11 mouse cellular contexts compared by ENCODE assay signal in the genomic region with DNA sequence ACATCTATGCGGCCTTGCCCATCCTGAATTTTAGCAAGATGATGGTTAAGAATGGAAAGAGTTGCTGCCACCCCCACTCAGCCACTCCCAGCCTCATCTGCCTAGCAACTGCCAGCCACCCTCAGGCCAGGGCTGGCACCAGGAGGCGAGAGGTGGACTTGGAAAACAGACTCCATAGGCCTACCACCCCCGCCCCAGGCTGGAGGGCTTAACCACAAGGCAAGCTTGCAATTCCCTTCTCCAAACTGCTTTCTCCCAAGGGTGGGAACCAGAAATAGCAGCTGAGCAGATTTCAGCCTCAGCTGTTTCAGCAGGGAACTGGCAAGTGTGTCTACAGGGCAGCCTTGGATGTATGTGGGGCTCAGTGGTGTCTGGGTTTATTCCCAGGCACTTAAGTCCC. TPM values are rescaled to one million over a fixed set of nuclear protein-coding genes. Genes with fewer than 3 reads are reported as not detected.
A peak's percentile ranks its signal among the peaks of the same experiment; 100 is the strongest.
DNase-seq lines count a peak whose midpoint lies in the region; ATAC-seq and TF ChIP-seq lines count a peak whose summit lies in the region.
"Had no signal": no experiment of that assay in that cellular context is flagged by ENCODE, and none has a peak within 500 bp of the region (broad histone marks: within the 10 kb centered on the region; RNA-seq: fewer than 3 reads in every experiment).

No protein-coding gene starts in this region.

- peak; percentile 48 for DNase-seq in gastrocnemius, adult 2 months
- no peak for DNase-seq in gastrocnemius, postnatal 4 days (ENCODE audit: low spot score in 2 of 2)
- DNase-seq in MN1 (ENCODE audit: low spot score), result peak; percentile 21
- peak; percentile 83 to 84 for DNase-seq in frontal cortex, adult 2 months (ENCODE audit: extremely low spot score in 1 of 2, low spot score in 1 of 2)
- DNase-seq in testis, postnatal 10 days (ENCODE audit: low spot score), result no peak
- DNase-seq in lung, postnatal 25 days (ENCODE audit: low spot score), result no peak
- DNase-seq: kidney, adult 8-10 months had no signal

- 0 out of 2 replicates have a peak overlapping the region, but pooled peaks have one; percentile 1 for H3K9ac ChIP-seq in limb, embryonic 13.5 days
- H3K9ac ChIP-seq: liver, embryonic 12.5 days had no signal

- TF ChIP-seq CTCF in gastrocnemius, adult 2 months (IDR thresholded peaks at IDR 0.05), result no peak

- intact Hi-C loops in gastrocnemius, adult 2 months (cut with DNase I), result no loop called here

- H3K4me2 ChIP-seq in limb, embryonic 13.5 days (replicated peaks), result no peak overlapping the region
- H3K4me2 ChIP-seq: liver, embryonic 12.5 days had no signal

- peaks cover 39% of the 10 kb centered on the region for H3K4me1 ChIP-seq in limb, embryonic 13.5 days
- H3K4me1 ChIP-seq: liver, embryonic 12.5 days had no signal

- H3K27me3 ChIP-seq in limb, embryonic 13.5 days, result no peaks in the 10 kb centered on the region
- H3K27me3 ChIP-seq: liver, embryonic 12.5 days had no signal

- no peak for ATAC-seq in limb, embryonic 13.5 days (ENCODE audit: low FRiP score, low read depth)
- ATAC-seq in megakaryocyte progenitor cell, adult 5-6 weeks (replicated peaks; ENCODE audit: poor library complexity), result no peak
- ATAC-seq: activated CD4-positive, CD25-positive, alpha-beta regulatory T cell, adult 4 months; liver, embryonic 12.5 days had no signal

- H3K36me3 ChIP-seq in limb, embryonic 13.5 days, result peaks cover 100% of the 10 kb centered on the region

- H3K9me3 ChIP-seq in limb, embryonic 13.5 days, result no peaks in the 10 kb centered on the region
- H3K9me3 ChIP-seq: liver, embryonic 12.5 days had no signal

- 81% methylated on average over 3 of the region's 3 CpGs for WGBS in limb, embryonic 13.5 days

- H3K27ac ChIP-seq in gastrocnemius, adult 2 months, result peak overlapping the region; percentile 82
- peak overlapping the region; percentile 89 for H3K27ac ChIP-seq in limb, embryonic 13.5 days
- H3K27ac ChIP-seq: liver, embryonic 12.5 days had no signal

- H3K4me3 ChIP-seq in gastrocnemius, adult 2 months, result peak overlapping the region; percentile 13; the same call in 1 of the 2 replicates
- H3K4me3 ChIP-seq in limb, embryonic 13.5 days, result no peak overlapping the region
- H3K4me3 ChIP-seq: liver, embryonic 12.5 days had no signal

RNA-seq across cellular contexts. Expression of a gene that starts 21.6 kb away (rescaled TPM):
- total RNA-seq in gastrocnemius, adult 2 months (2021), result under 1 TPM; 0.15 to 0.28 TPM
- under 1 TPM; 0.10 to 0.20 TPM for total RNA-seq in gastrocnemius, postnatal 4 days (2021)
- polyA plus RNA-seq in frontal cortex, adult 2 months (2012; rRNA removed), result 0.71 and 1.00 TPM in 2 replicates
- 0.94 and 0.97 TPM in 2 replicates for polyA plus RNA-seq in limb, embryonic 13.5 days (2015; fragmentation: Nextera tagmentation; extraction: Ambion mirVana)
- total RNA-seq in megakaryocyte progenitor cell, adult 5-6 weeks (2015), result not detected in 2 replicates
- 0.24 TPM in 1 of 2 replicates, not detected in the other for total RNA-seq in megakaryocyte progenitor cell, adult 5-6 weeks (2017)

RNA-seq across cellular contexts. Expression of a gene that starts 39.2 kb away (rescaled TPM):
- not detected for total RNA-seq in gastrocnemius, adult 2 months (2021)
- total RNA-seq in gastrocnemius, postnatal 4 days (2021), result 1 to 10 TPM in 1 of 2 experiments, under 1 TPM in 1; 0.52 to 2.3 TPM
- 0.70 and 0.80 TPM in 2 replicates for polyA plus RNA-seq in frontal cortex, adult 2 months (2012; rRNA removed)
- 7.6 and 10.3 TPM in 2 replicates for polyA plus RNA-seq in limb, embryonic 13.5 days (2015; fragmentation: Nextera tagmentation; extraction: Ambion mirVana)
- total RNA-seq in megakaryocyte progenitor cell, adult 5-6 weeks (2015), result 0.52 TPM in 1 of 2 replicates, not detected in the other
- not detected in 2 replicates for total RNA-seq in megakaryocyte progenitor cell, adult 5-6 weeks (2017)
- polyA plus RNA-seq: liver, embryonic 12.5 days had no signal

RNA-seq across cellular contexts. Expression of a gene that starts 59.3 kb away (rescaled TPM):
- total RNA-seq in gastrocnemius, adult 2 months (2021), result 10 to 100 TPM; 27.1 to 40.2 TPM
- 100 to 1,000 TPM; 133 to 160 TPM for total RNA-seq in gastrocnemius, postnatal 4 days (2021)
- 214 and 220 TPM in 2 replicates for polyA plus RNA-seq in frontal cortex, adult 2 months (2012; rRNA removed)
- 270 and 300 TPM in 2 replicates for polyA plus RNA-seq in limb, embryonic 13.5 days (2015; fragmentation: Nextera tagmentation; extraction: Ambion mirVana)
- total RNA-seq in megakaryocyte progenitor cell, adult 5-6 weeks (2015), result 86.4 and 87.2 TPM in 2 replicates
- total RNA-seq in megakaryocyte progenitor cell, adult 5-6 weeks (2017), result 47.1 and 49.5 TPM in 2 replicates

Comparison
In these comparisons a context has a peak if more than half of its experiments do, and no peak if none do; other contexts are left out.
1. DNase-seq: peak in gastrocnemius, adult 2 months (single experiment), MN1 (single experiment) and frontal cortex, adult 2 months (2 of 2); none in gastrocnemius, postnatal 4 days (0 of 2), testis, postnatal 10 days (single experiment) and lung, postnatal 25 days (single experiment).